Mouse (Mus musculus) heart, embryonic 11.5 days (tissue): ENCODE data around the gene Plekhm3. TPM values are rescaled to one million over a fixed set of nuclear protein-coding genes. Genes with fewer than 3 reads are reported as not detected.

Experiments used
- ATAC-seq: fragments of 200-750 bp; cut with Nextera tagmentation; replicated peaks from 2 replicates; pipeline ENCODE4 v1.8.0; 2017; ENCODE audit warnings: moderate library complexity; ENCODE audit not compliant: insufficient number of reproducible peaks, low FRiP score, low TSS enrichment
- H3K27ac ChIP-seq: fragments of 300-500 bp; sonication (generic); 2 replicates; pipeline ENCODE4 v1.5.1; 2014; ENCODE audit warnings: mild to moderate bottlenecking, low read depth, low read length
- H3K27me3 ChIP-seq: fragments of 300-500 bp; sonication (generic); 2 replicates; pipeline ENCODE4 v1.6.1; 2014; ENCODE audit warnings: mild to moderate bottlenecking, low read length, mixed read lengths; ENCODE audit not compliant: control insufficient read depth, insufficient read depth
- H3K36me3 ChIP-seq: fragments of 300-500 bp; sonication (generic); 2 replicates; pipeline ENCODE4 v1.6.1; 2014; ENCODE audit warnings: mild to moderate bottlenecking, low read length, moderate library complexity, mixed read lengths; ENCODE audit not compliant: control insufficient read depth, insufficient read depth
- H3K4me1 ChIP-seq: fragments of 300-500 bp; sonication (generic); 2 replicates; pipeline ENCODE4 v1.6.1; 2014; ENCODE audit warnings: low read length; ENCODE audit not compliant: control insufficient read depth, insufficient read depth
- H3K4me2 ChIP-seq: fragments of 300-500 bp; sonication (generic); 2 replicates; pipeline ENCODE4 v1.6.1; 2014; ENCODE audit warnings: mild to moderate bottlenecking, moderate library complexity
- H3K4me3 ChIP-seq: fragments of 300-500 bp; sonication (generic); 2 replicates; pipeline ENCODE4 v1.5.1; 2014; ENCODE audit warnings: low read depth, low read length
- H3K9ac ChIP-seq: fragments of 300-500 bp; sonication (generic); 2 replicates; pipeline ENCODE4 v1.6.1; 2014; ENCODE audit warnings: mild to moderate bottlenecking, low read depth, low read length, moderate library complexity
- H3K9me3 ChIP-seq: fragments of 300-500 bp; sonication (generic); replicated peaks from 2 replicates; pipeline ENCODE4 v1.6.1; 2016; ENCODE audit warnings: low read length; ENCODE audit not compliant: control insufficient read depth
- WGBS: fragments of 180-500 bp; shearing (Covaris S2); extraction: QIAGEN DNeasy Blood & Tissue Kit; methylation state at CpG from one replicate; pipeline ENCODE4 v1.1.7; 2014; ENCODE audit not compliant: insufficient replicate concordance; 5-methylcytosine and 5-hydroxymethylcytosine counted together
- polyA plus RNA-seq: library from polyadenylated mRNA; unstranded; fragments of >200 nt; fragmentation: Nextera tagmentation; extraction: Ambion mirVana; gene quantifications from 2 replicates; pipeline ENCODE4 v1.2.1, GENCODE M21; 2014

The Plekhm3 gene
- polyA plus RNA-seq, 1 experiment from 2014 or later: 9.9 TPM

GRCm38 (mm10) chr1:64802631-64803030 is 154.0 kb downstream of the Plekhm3 start:
- no peak overlapping the region for H3K9ac ChIP-seq
- WGBS: 44% methylated on average over 6 of the region's 6 CpGs
- H3K9me3 ChIP-seq: no peaks in the 10 kb centered on the region
- ATAC-seq: no peak
- no peaks in the 10 kb centered on the region for H3K4me1 ChIP-seq
- H3K27ac ChIP-seq: no peak overlapping the region
- H3K27me3 ChIP-seq: no peaks in the 10 kb centered on the region
- no peak overlapping the region for H3K4me3 ChIP-seq
- H3K4me2 ChIP-seq: no peak overlapping the region
- H3K36me3 ChIP-seq: no peaks in the 10 kb centered on the region

DNA sequence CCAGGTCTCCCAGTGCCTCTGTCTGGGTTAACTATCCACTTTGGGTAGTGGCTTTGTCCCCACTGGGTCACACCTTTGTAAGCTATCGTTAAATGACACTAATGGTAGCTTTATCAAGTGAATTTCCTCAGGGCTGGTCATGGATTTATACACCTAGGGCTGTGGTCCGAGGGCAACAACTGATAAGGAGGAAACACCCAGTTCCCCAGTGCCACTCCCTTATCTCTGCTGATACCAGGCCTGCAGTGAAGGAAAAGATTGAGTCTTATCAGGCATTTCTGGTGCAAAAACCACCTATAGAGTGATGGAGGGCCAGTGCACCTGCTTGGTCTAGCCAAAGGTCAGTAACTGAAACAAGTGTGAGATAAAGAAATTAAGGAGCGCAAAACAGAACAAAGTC is 159.0 kb downstream of the Plekhm3 start:
- Histone ChIP-seq H3K9ac (no peak overlapping the region), H3K36me3 (peaks cover 3% of the 10 kb centered on the region; the same call in 1 of the 2 replicates), H3K4me2 (no peak overlapping the region), H3K9me3 (no peaks in the 10 kb centered on the region), H3K27ac (no peak overlapping the region), H3K27me3 (no peaks in the 10 kb centered on the region), H3K4me1 (peaks cover 2% of the 10 kb centered on the region), H3K4me3 (no peak overlapping the region)
- no peak for ATAC-seq
- WGBS: 50% methylated on average over 3 of the region's 3 CpGs

GRCm38 (mm10) chr1:64796867-64797582 is 159.6 kb downstream of the Plekhm3 start:
- H3K9me3 ChIP-seq: no peaks in the 10 kb centered on the region
- no peak overlapping the region for H3K27ac ChIP-seq
- 76% methylated on average over 6 of the region's 6 CpGs for WGBS

DNA sequence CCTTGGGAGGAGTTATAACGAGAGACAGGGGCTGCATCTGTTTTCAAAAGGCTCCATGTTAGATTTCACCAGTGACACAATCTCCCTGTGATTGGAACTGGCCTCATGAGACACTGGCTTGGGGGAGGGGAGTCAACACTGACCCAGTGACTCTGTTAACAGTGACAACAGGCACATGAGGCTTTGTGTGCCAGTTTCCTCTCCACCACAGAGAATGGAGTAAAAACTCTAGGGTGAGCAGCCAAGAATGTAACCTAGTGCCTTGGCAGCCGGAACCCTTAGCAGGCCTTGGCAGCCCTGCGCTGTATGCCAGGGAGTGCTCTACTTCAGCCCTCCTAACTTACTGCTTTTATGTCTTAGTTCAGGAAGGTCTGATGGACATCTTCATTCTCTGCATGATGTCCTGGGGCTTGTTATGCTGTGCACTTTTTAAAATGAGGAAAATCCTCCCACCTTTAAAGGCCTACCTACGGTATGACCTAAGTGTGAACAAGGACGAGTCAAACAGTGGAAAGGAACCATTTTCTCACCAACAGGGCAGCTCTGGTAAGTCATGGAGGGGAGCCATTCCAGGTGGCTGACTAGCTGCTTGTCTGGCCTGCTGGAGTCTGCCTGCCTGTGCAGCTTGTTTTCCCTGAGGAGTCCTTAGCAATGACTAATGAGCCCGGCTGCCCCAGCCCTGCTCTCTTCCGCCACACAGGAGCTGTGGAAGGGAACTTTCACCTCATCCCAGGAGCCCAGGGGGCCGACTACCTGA is 161.2 kb downstream of the Plekhm3 start:
- Histone ChIP-seq H3K9ac (no peak overlapping the region), H3K27ac (no peak overlapping the region), H3K27me3 (no peaks in the 10 kb centered on the region), H3K4me3 (no peak overlapping the region), H3K36me3 (peaks cover 3% of the 10 kb centered on the region; the same call in 1 of the 2 replicates), H3K4me1 (peaks cover 23% of the 10 kb centered on the region), H3K9me3 (no peaks in the 10 kb centered on the region), H3K4me2 (no peak overlapping the region)
- no peak for ATAC-seq
- 63% methylated on average over 8 of the region's 8 CpGs for WGBS

More at GRCm38 (mm10) chr1:64796867-64797582, 159.6 kb downstream of the Plekhm3 start:
- ATAC-seq: no peak
- Histone ChIP-seq H3K4me2 (no peak overlapping the region), H3K36me3 (peaks cover 3% of the 10 kb centered on the region; the same call in 1 of the 2 replicates), H3K4me3 (no peak overlapping the region), H3K27me3 (no peaks in the 10 kb centered on the region), H3K9ac (no peak overlapping the region), H3K4me1 (peaks cover 8% of the 10 kb centered on the region)

DNA sequence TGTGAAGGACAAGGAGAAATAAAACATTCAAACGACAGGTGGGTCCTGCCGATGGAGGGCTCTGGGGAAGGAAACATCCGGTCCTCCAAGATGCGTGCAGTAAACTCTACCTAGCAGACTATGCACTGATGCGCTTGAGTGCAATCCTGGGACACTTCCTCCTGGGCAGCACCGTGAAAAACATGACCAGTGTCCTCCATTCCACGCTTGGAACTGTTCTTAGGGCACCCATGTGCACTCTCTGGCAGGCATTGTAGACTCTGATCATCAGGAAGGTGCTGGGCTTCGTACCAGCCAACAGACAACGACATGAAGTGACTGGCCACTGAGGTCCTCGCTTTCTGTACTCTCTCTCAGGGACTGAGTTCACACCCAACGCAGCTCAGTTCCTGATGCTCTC is 162.5 kb downstream of the Plekhm3 start:
- WGBS: 92% methylated on average over 11 of the region's 11 CpGs
- H3K36me3 ChIP-seq: peaks cover 3% of the 10 kb centered on the region; the same call in 1 of the 2 replicates
- no peak overlapping the region for H3K9ac ChIP-seq
- no peak overlapping the region for H3K27ac ChIP-seq
- no peak overlapping the region for H3K4me3 ChIP-seq
- no peaks in the 10 kb centered on the region for H3K27me3 ChIP-seq
- no peaks in the 10 kb centered on the region for H3K9me3 ChIP-seq
- ATAC-seq: no peak
- H3K4me2 ChIP-seq: no peak overlapping the region
- H3K4me1 ChIP-seq: peaks cover 25% of the 10 kb centered on the region

- Histone ChIP-seq H3K4me3 (no peak overlapping the region), H3K4me2 (no peak overlapping the region), H3K27ac (no peak overlapping the region), H3K9ac (no peak overlapping the region), H3K4me1 (peaks cover 25% of the 10 kb centered on the region), H3K9me3 (no peaks in the 10 kb centered on the region), H3K36me3 (peaks cover 3% of the 10 kb centered on the region; the same call in 1 of the 2 replicates), H3K27me3 (no peaks in the 10 kb centered on the region)
- no peak for ATAC-seq
- WGBS: 82% methylated on average over 4 of the region's 4 CpGs
Observed at GRCm38 (mm10) chr1:64793234-64793530, 163.4 kb downstream of the Plekhm3 start.

DNA sequence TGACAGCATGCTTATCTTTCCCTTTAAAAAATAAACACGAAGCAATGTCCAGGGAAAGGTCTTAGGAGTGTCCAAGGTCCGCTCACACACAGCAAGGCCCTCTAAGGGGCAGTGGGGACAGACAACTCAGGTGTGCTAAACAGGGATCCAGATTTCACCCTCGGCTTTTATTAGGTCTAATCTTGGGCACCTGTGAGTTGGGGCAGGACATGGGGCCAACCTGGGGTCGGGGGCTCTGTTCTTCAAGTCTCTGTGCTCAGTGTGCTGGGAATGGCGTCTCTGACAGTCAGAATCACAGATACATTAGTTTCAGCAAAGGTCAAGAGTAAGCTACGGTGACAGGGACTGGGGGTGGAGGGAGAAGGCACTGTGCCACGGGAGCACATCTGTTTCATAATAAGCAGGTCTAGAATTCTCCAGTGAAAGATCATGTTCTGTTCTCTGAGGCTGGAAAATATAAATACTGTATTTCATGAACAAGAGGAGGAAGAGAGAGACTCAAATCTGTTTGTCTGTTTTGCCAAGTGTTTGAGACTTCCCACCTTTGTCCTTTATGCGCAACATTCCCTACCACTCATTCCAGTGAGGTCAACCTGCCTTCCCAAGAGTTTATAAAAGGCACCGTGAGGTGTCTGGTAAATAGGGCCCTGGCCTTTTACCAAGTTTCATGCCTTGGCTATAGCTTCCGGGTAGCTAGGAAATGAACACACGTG is 163.9 kb downstream of the Plekhm3 start:
- ATAC-seq: no peak
- Histone ChIP-seq H3K4me3 (no peak overlapping the region), H3K27ac (peak overlapping the region; percentile 74), H3K9me3 (no peaks in the 10 kb centered on the region), H3K27me3 (no peaks in the 10 kb centered on the region), H3K4me2 (no peak overlapping the region), H3K4me1 (peaks cover 25% of the 10 kb centered on the region), H3K36me3 (peaks cover 3% of the 10 kb centered on the region; the same call in 1 of the 2 replicates), H3K9ac (no peak overlapping the region)
- WGBS: 59% methylated on average over 11 of the region's 11 CpGs

GRCm38 (mm10) chr1:64791826-64792225 is 164.8 kb downstream of the Plekhm3 start:
- Histone ChIP-seq H3K4me1 (peaks cover 25% of the 10 kb centered on the region), H3K36me3 (peaks cover 3% of the 10 kb centered on the region; the same call in 1 of the 2 replicates), H3K4me2 (peak overlapping the region; percentile 27), H3K4me3 (no peak overlapping the region), H3K27ac (peak overlapping the region; percentile 74), H3K27me3 (no peaks in the 10 kb centered on the region), H3K9me3 (no peaks in the 10 kb centered on the region), H3K9ac (0 out of 2 replicates have a peak overlapping the region, but pooled peaks have one; percentile 16)
- 37% methylated on average over 6 of the region's 6 CpGs for WGBS
- ATAC-seq: no peak
